Mouse (Mus musculus) spleen, postnatal 10 days (tissue): Measurements from ENCODE around the gene Dmgdh.

ENCODE experiments used
- DNase-seq, 2 experiments: peaks; one replicate each; pipeline ENCODE4 v3.0.0; 2021 to 2022; ENCODE audit warnings: low spot score in 2 of 2

Dmgdh gene

DNA sequence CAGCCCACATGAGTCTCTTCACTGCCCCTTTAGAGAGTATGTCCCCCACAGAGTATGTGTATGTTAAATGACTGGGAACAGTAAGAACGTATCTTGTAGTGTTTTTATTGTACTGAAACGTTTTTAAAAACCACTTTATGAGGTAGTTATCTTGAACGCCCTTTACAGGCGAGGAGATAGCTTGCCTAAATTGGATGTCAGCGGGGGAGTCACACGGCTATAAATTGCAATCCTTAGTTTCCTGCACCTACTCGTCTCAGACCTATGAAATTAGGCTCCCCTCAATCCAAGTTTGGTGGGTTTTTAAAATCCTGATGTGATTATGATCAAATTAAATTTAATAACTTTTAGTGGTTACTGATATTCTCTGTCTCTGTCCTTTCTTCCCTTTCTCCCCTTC, 98.6 kb downstream of the Dmgdh start:
- no peak for DNase-seq

DNA sequence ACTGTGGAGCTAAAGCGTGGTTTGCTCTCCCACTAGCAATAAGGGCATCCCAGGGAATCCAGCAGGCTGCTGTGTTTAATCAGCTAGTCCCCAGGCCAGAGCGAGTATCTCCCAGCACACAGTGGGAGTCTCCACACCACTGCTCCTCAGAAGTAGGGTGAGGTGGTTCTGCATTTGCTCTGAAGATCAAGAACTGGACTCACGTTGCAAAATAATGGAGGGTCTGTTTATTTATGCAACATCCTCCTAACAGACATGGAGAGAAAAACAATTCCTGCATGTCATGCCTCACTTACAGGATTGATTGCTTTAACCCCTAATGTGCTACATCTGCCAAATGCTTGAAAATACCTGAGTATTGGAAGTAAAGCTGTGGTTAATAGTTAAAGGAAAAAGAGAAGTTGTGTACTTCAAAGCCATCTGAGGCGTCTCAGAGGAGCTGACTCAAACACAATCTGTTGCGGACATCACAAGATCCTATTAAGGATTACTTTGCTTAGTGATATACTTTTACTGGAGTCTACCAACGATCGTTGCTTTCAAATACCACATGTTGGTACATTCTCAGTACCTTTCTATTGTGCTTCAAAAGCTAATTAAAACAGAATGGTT, 99.6 kb downstream of the Dmgdh start:
- no peak for DNase-seq

DNA sequence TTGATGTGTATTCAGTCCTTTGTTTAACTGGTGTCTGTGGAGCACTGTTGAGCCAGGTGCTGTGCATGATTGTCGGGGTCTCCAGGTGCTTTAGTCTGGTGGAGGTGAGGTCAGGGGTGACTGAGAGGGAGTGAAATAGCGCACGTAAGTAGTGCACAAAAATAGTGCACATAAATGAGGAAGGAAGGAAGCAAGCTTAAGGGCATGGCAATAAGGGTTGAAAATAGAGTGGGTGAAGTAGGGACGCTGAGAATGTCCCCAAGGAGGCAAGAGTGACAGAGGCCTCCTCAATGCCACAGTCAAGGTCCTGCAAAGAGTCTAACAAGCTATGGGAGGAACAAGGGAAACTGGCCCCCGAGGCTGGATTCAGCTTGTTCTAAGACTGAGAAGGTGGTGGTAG, 108.6 kb downstream of the Dmgdh start:
- DNase-seq: no peak

DNA sequence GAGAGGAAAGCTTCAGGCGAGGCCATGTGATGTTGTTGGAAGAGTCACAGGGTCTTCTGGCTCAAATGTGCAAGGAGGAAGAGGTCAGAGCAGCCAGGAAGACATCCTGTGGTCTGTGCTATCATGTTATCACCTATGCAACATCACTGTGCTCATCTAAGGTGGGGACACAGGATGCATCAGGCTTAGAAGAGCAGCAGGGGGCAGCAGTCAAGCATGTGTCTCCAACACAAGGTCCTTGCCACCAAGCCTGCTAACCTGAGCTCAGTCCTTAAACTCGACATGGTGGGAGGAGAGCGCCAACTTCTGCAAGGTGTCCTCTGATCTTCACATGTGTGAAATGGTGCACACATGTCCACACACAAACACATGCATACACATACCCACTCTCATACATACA, 111.1 kb downstream of the Dmgdh start:
- DNase-seq: peak in 1 of 2 experiments; percentile 39

GRCm38 (mm10) chr13:93786051-93786450, 111.8 kb downstream of the Dmgdh start:
- no peak for DNase-seq

- DNase-seq: no peak
Observed at GRCm38 (mm10) chr13:93787647-93788046, 113.4 kb downstream of the Dmgdh start.

DNA sequence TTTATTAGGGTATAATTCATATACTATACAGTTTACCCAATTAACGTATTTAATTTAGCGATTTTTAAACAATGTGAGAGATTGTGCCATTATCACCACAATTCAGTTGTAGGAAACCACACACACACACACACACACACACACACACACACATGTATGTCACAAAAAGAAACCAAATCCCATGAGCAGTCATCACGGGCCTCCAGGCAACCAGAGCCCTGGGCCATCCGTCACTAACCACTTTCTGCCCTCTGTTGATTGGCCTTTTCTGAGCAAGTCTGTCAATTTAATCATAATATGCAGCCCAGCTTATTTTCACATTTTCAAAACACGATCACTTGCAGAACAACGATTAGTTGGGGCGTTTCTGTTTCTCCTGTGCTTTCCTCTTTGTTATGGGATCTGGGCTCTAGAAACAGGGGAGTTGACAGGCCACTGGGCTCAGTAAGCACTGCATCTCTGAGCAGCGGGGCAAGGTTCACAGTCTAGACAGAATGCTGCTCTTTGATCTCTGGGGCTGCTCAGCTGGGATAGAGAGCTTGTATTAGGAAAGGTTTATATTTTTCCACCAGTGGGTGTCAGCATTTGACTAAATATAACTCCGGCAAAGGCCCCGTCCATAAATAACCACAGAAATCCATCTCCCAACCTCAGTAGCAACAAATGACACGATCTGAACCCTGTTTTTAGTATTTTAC, 118.9 kb downstream of the Dmgdh start:
- no peak for DNase-seq

GRCm38 (mm10) chr13:93793643-93794182, 119.5 kb downstream of the Dmgdh start:
- DNase-seq: no peak

DNA sequence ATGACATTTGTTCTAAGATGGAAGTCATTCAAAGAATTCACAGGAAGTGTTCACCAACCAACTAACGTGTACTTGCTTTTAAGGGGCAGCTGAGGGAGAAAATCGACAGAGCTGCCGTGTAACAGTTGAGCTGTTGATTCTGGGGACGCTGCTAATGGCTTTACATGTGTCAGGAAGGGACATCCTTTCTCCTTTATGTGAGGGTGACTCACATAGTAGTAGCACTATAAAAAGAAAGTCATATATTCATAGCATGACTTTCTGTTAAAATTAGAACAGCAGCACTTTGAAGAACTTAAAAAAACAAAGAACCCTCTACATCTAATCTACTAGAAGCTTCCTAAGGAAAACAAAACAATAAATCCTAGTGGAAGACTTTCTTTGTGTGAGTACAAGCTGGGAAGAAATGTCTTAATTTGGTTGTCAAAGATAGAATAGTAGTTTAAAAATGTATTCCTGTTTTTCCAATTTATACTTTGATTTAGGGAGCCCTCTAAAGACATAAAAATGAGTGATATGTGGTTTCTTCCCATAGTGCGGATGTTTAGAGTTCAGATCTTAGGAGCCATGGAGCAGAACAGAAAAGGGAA, 122.9 kb downstream of the Dmgdh start:
- DNase-seq: no peak
